Comparison of ENCODE assay signal across 12 mouse cellular contexts in genomic region chr7:84055961-84056629, GRCm38 (mm10). TPM values are rescaled to one million over a fixed set of nuclear protein-coding genes. Genes with fewer than 3 reads are reported as not detected.
DNase-seq lines count a peak whose midpoint lies in the region; ATAC-seq and TF ChIP-seq lines count a peak whose summit lies in the region.
"Had no signal": no experiment of that assay in that cellular context is flagged by ENCODE, and none has a peak within 500 bp of the region (broad histone marks: within the 10 kb centered on the region; RNA-seq: fewer than 3 reads in every experiment).

No protein-coding gene starts in this region.

- 68% methylated on average over 7 of the region's 7 CpGs for WGBS in hindbrain, postnatal 0 days
- 86% methylated on average over 7 of the region's 7 CpGs for WGBS in hindbrain, embryonic 13.5 days
- WGBS in intestine, embryonic 16.5 days, result 54% methylated on average over 7 of the region's 7 CpGs
- WGBS in liver, embryonic 16.5 days (ENCODE audit: insufficient replicate concordance), result 54% methylated on average over 7 of the region's 7 CpGs

- TF ChIP-seq CTCF in hindbrain, postnatal 0 days (IDR thresholded peaks at IDR 0.05; ENCODE audit: low read depth), result no peak

- H3K4me3 ChIP-seq in hindbrain, postnatal 0 days (ENCODE audit: low read length), result no peak overlapping the region
- no peak overlapping the region for H3K4me3 ChIP-seq in hindbrain, embryonic 13.5 days
- H3K4me3 ChIP-seq in intestine, embryonic 16.5 days (ENCODE audit: low read length), result no peak overlapping the region
- no peak overlapping the region for H3K4me3 ChIP-seq in liver, embryonic 16.5 days (ENCODE audit: low read depth, low read length)

- no peaks in the 10 kb centered on the region for H3K36me3 ChIP-seq in hindbrain, postnatal 0 days (ENCODE audit: insufficient read depth, low read length)
- no peaks in the 10 kb centered on the region for H3K36me3 ChIP-seq in hindbrain, embryonic 13.5 days
- H3K36me3 ChIP-seq in intestine, embryonic 16.5 days (ENCODE audit: control insufficient read depth, insufficient read depth, low read length), result no peaks in the 10 kb centered on the region
- H3K36me3 ChIP-seq in liver, embryonic 16.5 days (ENCODE audit: control insufficient read depth, insufficient read depth), result no peaks in the 10 kb centered on the region

- no peak overlapping the region for H3K9ac ChIP-seq in hindbrain, postnatal 0 days (replicated peaks; ENCODE audit: low read length)
- no peak overlapping the region for H3K9ac ChIP-seq in hindbrain, embryonic 13.5 days
- H3K9ac ChIP-seq in intestine, embryonic 16.5 days (ENCODE audit: low read depth, low read length), result no peak overlapping the region
- H3K9ac ChIP-seq in liver, embryonic 16.5 days (ENCODE audit: low read depth, low read length), result no peak overlapping the region
- H3K9ac ChIP-seq: hindbrain, embryonic 14.5 days; liver, embryonic 14.5 days had no signal

- H3K4me2 ChIP-seq in hindbrain, postnatal 0 days (ENCODE audit: low read depth, low read length), result no peak overlapping the region
- no peak overlapping the region for H3K4me2 ChIP-seq in hindbrain, embryonic 13.5 days
- no peak overlapping the region for H3K4me2 ChIP-seq in intestine, embryonic 16.5 days (ENCODE audit: low read depth, low read length)
- H3K4me2 ChIP-seq in liver, embryonic 16.5 days (ENCODE audit: low read depth, low read length), result no peak overlapping the region
- H3K4me2 ChIP-seq: hindbrain, embryonic 14.5 days had no signal

- peak; percentile 41 for DNase-seq in hindbrain, postnatal 0 days (ENCODE audit: low spot score)
- DNase-seq in kidney, adult 9 months, result peak; percentile 86
- no peak for DNase-seq in right cerebral cortex, postnatal 10 days (ENCODE audit: low spot score in 2 of 2)
- DNase-seq in layer of hippocampus, adult 9-11 months, result no peak
- DNase-seq: right cerebral cortex, postnatal 25 days; thymus, adult 2 months had no signal

- no peak overlapping the region for H3K27ac ChIP-seq in hindbrain, postnatal 0 days
- H3K27ac ChIP-seq in hindbrain, embryonic 13.5 days, result no peak overlapping the region
- H3K27ac ChIP-seq in intestine, embryonic 16.5 days (ENCODE audit: low read length), result no peak overlapping the region
- no peak overlapping the region for H3K27ac ChIP-seq in liver, embryonic 16.5 days (ENCODE audit: low read length)
- H3K27ac ChIP-seq: hindbrain, embryonic 14.5 days; liver, embryonic 14.5 days had no signal

- no peaks in the 10 kb centered on the region for H3K4me1 ChIP-seq in hindbrain, postnatal 0 days (ENCODE audit: insufficient read depth, low read length)
- no peaks in the 10 kb centered on the region for H3K4me1 ChIP-seq in hindbrain, embryonic 13.5 days (replicated peaks)
- H3K4me1 ChIP-seq in intestine, embryonic 16.5 days (ENCODE audit: control insufficient read depth, insufficient read depth, low read length), result peaks cover 7% of the 10 kb centered on the region
- H3K4me1 ChIP-seq in liver, embryonic 16.5 days (ENCODE audit: control insufficient read depth, low read depth, low read length), result no peaks in the 10 kb centered on the region

- no peaks in the 10 kb centered on the region for H3K27me3 ChIP-seq in hindbrain, postnatal 0 days (ENCODE audit: insufficient read depth, low read length)
- H3K27me3 ChIP-seq in hindbrain, embryonic 13.5 days, result no peaks in the 10 kb centered on the region
- H3K27me3 ChIP-seq in intestine, embryonic 16.5 days (replicated peaks; ENCODE audit: control insufficient read depth, insufficient read depth, low read length), result no peaks in the 10 kb centered on the region
- H3K27me3 ChIP-seq in liver, embryonic 16.5 days (ENCODE audit: control insufficient read depth, insufficient read depth, low read depth, low read length), result no peaks in the 10 kb centered on the region

- peak; percentile 67; the same call in 1 of the 2 replicates for ATAC-seq in hindbrain, postnatal 0 days
- no peak for ATAC-seq in hindbrain, embryonic 13.5 days (ENCODE audit: low FRiP score)
- ATAC-seq in intestine, embryonic 16.5 days, result peak; percentile 100
- ATAC-seq in liver, embryonic 16.5 days (ENCODE audit: low read depth), result peak; percentile 32; the same call in 1 of the 2 replicates

- H3K9me3 ChIP-seq in hindbrain, postnatal 0 days (ENCODE audit: low read length), result no peaks in the 10 kb centered on the region
- no peaks in the 10 kb centered on the region for H3K9me3 ChIP-seq in hindbrain, embryonic 13.5 days
- H3K9me3 ChIP-seq in intestine, embryonic 16.5 days (ENCODE audit: control insufficient read depth, low read length), result no peaks in the 10 kb centered on the region
- H3K9me3 ChIP-seq in liver, embryonic 16.5 days (replicated peaks; ENCODE audit: control insufficient read depth, low read length), result no peaks in the 10 kb centered on the region

RNA-seq across cellular contexts. Expression of gene Cemip, which starts 30.2 kb away (rescaled TPM):
- 5.7 and 10.3 TPM in 2 replicates for total RNA-seq in hindbrain, postnatal 0 days (2014; rRNA removed)
- 0.81 and 1.0 TPM in 2 replicates for polyA plus RNA-seq in hindbrain, postnatal 0 days (2015; fragmentation: Nextera tagmentation; extraction: Ambion mirVana)
- polyA plus RNA-seq in hindbrain, embryonic 13.5 days (2015; fragmentation: Nextera tagmentation; extraction: Ambion mirVana), result 0.41 and 0.49 TPM in 2 replicates
- polyA plus RNA-seq in intestine, embryonic 16.5 days (2015; fragmentation: Nextera tagmentation; extraction: Ambion mirVana), result 0.28 and 0.40 TPM in 2 replicates
- polyA plus RNA-seq in liver, embryonic 16.5 days (2015; fragmentation: Nextera tagmentation; extraction: Ambion mirVana), result 0.04 TPM in 1 of 2 replicates, not detected in the other
- total RNA-seq: common myeloid progenitor, adult 5-6 weeks had no signal

Comparison
In these comparisons a context has a peak if more than half of its experiments do, and no peak if none do; other contexts are left out.
1. DNase-seq: peak in hindbrain, postnatal 0 days (single experiment) and kidney, adult 9 months (single experiment); none in right cerebral cortex, postnatal 10 days (0 of 2) and layer of hippocampus, adult 9-11 months (single experiment).